Mouse (Mus musculus): Measurements from ENCODE around the gene H2al2a. TPM values are rescaled to one million over a fixed set of nuclear protein-coding genes. Genes with fewer than 3 reads are reported as not detected.

The H2al2a gene
- not detected in 2 replicates for total RNA-seq (2017)

GRCm38 (mm10) chr2:17996858-17997257 is at the start of gene H2al2a:
H2al2a (minus strand) TSS chr2:17996958.
- ATAC-seq (replicated peaks in 1 of 2; ENCODE audit: insufficient read depth in 1 of 2, low FRiP score in 2 of 2, low TSS enrichment in 1 of 2, low read depth in 1 of 2, poor library complexity in 2 of 2, severe bottlenecking in 2 of 2), result no peak

GRCm38 (mm10) chr2:18046186-18046585 is 49.4 kb upstream of the H2al2a start:
- no peak for ATAC-seq (replicated peaks in 1 of 2; ENCODE audit: insufficient read depth in 1 of 2, low FRiP score in 2 of 2, low TSS enrichment in 1 of 2, low read depth in 1 of 2, poor library complexity in 2 of 2, severe bottlenecking in 2 of 2)

DNA sequence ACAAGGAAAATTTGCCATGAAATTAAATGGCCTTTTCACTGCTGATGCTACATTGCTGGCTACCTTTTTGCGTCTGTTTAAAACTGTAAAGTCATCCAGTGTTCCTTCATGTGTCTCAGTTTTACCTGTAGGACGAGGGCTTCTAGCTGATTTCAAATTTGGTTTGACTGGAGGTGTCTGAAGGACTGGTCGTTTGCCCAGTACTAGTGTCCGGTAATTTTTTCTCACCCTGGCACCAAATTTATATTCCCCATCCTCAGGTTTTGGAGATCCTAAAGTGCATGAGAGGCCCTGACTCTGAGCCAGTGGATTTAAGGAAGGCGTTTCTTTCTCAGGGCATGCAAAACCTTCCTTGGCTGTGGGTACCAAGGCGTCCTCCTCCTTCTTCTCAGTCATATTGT is 49.0 kb upstream of the H2al2a start:
- no peak for ATAC-seq (replicated peaks in 1 of 2; ENCODE audit: insufficient read depth in 1 of 2, low FRiP score in 2 of 2, low TSS enrichment in 1 of 2, low read depth in 1 of 2, poor library complexity in 2 of 2, severe bottlenecking in 2 of 2)

DNA sequence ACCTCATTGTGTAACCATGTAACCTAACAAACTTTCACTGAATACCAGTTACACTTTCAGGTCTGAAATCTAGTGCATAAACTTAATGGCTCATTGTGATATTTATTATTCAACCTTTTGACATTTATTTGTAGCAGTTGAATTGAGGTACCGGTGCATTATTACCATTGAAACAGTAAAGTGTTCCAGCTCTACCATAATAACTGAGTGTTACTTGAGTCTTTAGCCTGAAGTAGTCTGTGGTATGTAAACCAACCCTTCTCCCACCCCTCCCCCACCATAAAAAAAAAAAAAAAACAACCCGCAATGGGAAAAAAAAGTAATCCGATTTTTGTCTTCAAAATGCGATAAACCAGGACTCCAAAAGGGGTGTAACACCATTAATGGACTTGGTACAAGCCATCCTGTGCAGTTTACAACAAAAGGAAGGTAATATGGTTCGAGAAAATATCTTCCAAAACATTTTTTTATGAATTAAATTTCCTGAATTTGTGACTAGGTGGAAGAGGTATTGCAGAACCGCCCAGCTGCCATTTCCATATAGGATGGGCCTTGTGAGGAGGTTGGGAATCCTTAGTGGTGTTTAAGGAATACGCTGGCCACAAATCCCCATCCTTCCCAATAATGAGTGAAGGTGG is 48.5 kb upstream of the H2al2a start:
- no peak for ATAC-seq (replicated peaks in 1 of 2; ENCODE audit: insufficient read depth in 1 of 2, low FRiP score in 2 of 2, low TSS enrichment in 1 of 2, low read depth in 1 of 2, poor library complexity in 2 of 2, severe bottlenecking in 2 of 2)

DNA sequence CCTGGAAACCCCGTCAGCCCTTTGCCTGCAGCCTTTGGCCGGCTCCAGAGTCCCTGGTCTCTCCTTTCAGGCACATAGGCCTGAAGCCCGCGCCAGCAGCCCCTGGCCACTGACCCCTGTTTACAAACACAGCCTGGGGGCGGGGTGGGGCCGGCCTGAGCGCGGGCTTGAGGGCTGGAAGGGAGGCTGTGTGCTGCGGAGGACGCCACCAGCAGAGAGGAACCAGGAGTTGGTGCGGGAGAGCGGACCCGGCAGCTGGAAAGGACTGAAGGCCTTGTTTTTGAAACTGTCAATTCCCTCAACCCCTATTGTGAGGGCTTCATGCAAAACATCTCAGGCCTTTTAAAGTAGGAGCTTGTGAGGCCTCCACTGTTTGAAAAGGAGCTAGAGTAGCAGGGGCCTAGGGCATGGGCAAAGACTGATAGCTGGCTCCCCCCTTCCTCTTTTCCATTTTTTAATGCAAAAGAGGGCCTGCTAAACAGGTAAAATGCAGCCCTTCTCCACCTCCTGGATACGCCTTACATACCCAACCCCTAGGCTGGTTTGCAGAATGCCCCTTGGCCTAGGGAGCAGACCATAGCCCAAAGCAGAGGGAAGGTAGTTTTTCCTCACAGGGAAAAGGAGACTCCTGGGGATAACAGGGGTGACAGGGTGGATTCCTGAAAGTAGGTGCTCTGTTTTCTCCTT is 44.6 kb upstream of the H2al2a start:
- no peak for ATAC-seq (replicated peaks in 1 of 2; ENCODE audit: insufficient read depth in 1 of 2, low FRiP score in 2 of 2, low TSS enrichment in 1 of 2, low read depth in 1 of 2, poor library complexity in 2 of 2, severe bottlenecking in 2 of 2)

DNA sequence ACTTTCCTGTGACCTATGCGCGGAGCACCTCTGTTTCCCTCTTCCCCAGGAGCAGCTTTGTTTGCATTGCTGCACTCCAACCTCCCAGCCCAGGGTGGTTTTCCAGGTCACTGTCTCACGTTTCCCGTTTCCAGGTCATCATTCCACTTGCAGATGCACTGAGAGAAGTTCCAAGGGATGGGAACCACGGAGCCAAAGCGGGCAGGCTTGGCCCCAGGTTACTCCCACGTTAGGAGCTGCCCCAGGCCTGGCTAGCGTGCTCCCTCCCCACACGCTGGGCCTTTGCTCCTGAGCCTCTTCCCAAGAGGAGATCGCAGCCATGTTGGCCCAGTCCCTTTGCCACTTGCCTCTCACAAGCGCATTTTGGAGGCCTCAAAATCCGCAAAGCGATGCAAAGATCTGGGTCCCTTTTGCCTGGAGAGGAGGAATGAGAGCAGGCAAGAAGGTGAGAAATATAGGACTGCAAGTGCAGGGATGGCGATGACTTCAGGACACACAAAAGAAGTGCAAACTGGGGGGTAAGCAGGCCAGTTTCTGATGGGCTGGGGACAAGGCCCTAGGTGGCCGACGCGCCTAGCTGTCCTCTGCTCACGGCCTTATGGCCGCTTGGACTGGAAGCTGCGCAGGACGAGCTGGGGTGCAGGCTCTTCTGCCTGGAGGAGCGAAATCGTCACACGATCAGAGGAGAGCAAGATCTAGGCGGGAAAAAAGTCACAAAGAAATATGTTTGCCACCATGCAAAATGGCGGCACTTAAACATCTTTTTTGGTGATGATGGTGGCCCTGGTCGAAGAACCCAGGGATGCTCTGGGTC is 43.8 kb upstream of the H2al2a start:
- ATAC-seq (replicated peaks in 1 of 2; ENCODE audit: insufficient read depth in 1 of 2, low FRiP score in 2 of 2, low TSS enrichment in 1 of 2, low read depth in 1 of 2, poor library complexity in 2 of 2, severe bottlenecking in 2 of 2), result no peak

GRCm38 (mm10) chr2:18039566-18040290 is 43.0 kb upstream of the H2al2a start:
- ATAC-seq (replicated peaks in 1 of 2; ENCODE audit: insufficient read depth in 1 of 2, low FRiP score in 2 of 2, low TSS enrichment in 1 of 2, low read depth in 1 of 2, poor library complexity in 2 of 2, severe bottlenecking in 2 of 2), result no peak

DNA sequence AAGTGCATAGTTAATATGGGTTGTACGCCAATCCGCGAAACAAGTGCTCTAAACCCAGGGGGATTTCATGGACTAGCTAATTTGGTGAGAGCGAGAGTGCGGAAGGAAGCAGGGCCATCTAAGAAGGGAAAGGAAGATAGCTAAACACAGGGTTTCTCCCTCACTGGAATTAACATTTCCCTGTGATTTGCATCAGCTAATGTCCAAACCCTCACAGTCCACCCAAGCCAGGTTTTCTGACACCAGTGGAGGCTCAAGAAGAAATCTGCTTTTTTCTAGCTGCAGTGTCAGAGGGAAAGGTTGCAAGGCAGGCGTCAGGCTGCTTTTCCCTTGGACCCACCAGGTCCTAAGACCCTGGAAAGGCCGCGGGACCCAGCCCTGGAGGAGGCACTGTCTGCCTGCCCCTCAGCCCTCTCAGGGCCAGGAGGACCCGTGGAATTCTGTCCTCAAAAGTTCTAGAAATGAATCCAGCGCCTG is 42.2 kb upstream of the H2al2a start:
- no peak for ATAC-seq (replicated peaks in 1 of 2; ENCODE audit: insufficient read depth in 1 of 2, low FRiP score in 2 of 2, low TSS enrichment in 1 of 2, low read depth in 1 of 2, poor library complexity in 2 of 2, severe bottlenecking in 2 of 2)

DNA sequence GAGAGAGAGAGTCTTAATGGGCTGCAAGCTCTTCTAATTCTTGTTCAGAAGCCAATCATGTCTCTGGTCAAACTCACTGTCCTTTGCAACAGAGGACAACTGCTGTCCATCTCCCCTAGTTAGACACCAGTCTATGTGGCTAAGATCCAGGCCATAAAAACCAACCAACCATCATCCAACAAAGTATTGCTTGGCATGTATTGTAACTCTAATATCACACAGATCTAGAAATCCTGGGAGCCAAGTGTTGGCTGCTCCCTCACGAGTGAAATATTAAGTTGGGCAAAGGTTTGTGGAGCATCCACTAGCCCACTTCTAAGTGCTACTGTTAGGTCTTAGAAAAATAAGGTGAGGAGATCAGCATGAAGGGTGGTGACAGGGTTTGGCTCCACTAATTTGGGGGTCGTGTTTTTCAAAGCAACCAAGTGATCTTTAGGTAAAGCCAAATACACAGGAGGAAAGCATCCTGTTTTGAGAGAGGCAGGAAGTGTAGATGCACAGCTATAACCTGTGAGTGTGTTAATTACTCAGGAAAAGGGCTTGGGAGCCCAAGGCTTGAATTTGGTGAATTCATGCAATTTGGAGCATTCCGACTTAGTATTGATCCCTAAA is 41.5 kb upstream of the H2al2a start:
- no peak for ATAC-seq (replicated peaks in 1 of 2; ENCODE audit: insufficient read depth in 1 of 2, low FRiP score in 2 of 2, low TSS enrichment in 1 of 2, low read depth in 1 of 2, poor library complexity in 2 of 2, severe bottlenecking in 2 of 2)

- no peak for ATAC-seq (replicated peaks in 1 of 2; ENCODE audit: insufficient read depth in 1 of 2, low FRiP score in 2 of 2, low TSS enrichment in 1 of 2, low read depth in 1 of 2, poor library complexity in 2 of 2, severe bottlenecking in 2 of 2)
Observed at GRCm38 (mm10) chr2:18037491-18037890, 40.7 kb upstream of the H2al2a start, which contains the start of gene A930004D18Rik. A930004D18Rik (minus strand) TSS chr2:18037737.

DNA sequence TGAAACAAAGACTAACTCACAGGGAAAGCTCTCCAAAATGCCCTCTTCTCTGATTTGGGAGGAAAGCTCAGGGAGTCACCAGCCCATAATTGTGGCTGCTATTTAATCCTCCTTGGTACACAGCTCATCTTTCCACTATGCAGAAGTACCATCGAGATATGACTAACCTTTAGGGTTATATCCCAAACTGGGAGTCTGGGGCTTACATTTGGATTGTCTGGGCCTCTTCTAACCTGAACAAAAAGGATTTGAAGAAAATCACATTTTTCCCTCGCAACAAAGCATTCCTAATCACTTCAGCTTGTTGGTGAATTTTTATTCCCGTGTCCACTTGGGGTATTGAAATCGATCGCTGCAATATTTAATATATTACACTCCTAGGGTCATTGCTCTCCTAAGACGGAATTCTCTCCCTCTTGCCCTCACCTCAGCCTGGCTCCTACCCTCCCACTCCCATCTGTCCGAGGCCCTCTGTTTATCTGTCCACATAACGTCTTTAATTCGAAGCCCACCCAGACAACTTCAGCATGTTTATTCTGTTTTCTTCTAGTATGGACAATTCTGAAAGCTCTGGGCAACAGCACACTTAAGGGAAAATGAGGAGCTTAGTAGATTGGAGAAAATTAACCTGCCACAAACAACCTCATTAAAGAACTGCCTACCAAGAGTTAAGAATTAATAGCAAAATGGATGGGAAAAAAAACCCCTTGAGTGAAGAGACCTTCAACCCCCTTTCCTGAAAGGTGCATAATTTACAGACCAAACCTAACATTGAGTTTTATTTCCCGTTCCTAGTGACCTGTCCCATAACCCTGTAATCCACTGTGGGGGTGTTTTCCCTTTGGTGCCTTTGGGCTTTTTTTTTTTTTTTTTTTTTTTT is 37.9 kb upstream of the H2al2a start:
- no peak for ATAC-seq (replicated peaks in 1 of 2; ENCODE audit: insufficient read depth in 1 of 2, low FRiP score in 2 of 2, low TSS enrichment in 1 of 2, low read depth in 1 of 2, poor library complexity in 2 of 2, severe bottlenecking in 2 of 2)

- no peak for ATAC-seq (replicated peaks in 1 of 2; ENCODE audit: insufficient read depth in 1 of 2, low FRiP score in 2 of 2, low TSS enrichment in 1 of 2, low read depth in 1 of 2, poor library complexity in 2 of 2, severe bottlenecking in 2 of 2)
Observed at GRCm38 (mm10) chr2:18033166-18034108, 36.7 kb upstream of the H2al2a start.

DNA sequence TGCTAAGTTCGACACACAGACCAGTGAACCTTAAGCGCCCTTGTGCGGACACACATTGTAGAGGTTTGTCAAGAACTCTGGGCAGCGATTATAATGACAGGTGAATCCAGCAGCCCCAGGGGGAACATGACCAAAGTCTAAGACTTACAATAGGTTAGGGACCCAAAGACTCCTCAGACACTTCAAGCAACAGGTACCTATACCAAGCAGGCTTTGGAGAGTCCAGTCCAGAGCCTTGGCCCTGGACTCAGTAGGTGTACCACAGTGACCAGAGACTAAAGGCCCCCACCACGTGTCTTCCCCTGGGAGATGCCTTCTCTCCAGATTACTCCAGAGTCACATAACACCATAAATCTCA is 35.8 kb upstream of the H2al2a start:
- ATAC-seq (replicated peaks in 1 of 2; ENCODE audit: insufficient read depth in 1 of 2, low FRiP score in 2 of 2, low TSS enrichment in 1 of 2, low read depth in 1 of 2, poor library complexity in 2 of 2, severe bottlenecking in 2 of 2), result no peak

GRCm38 (mm10) chr2:18031831-18032537 is 35.2 kb upstream of the H2al2a start:
- ATAC-seq (replicated peaks in 1 of 2; ENCODE audit: insufficient read depth in 1 of 2, low FRiP score in 2 of 2, low TSS enrichment in 1 of 2, low read depth in 1 of 2, poor library complexity in 2 of 2, severe bottlenecking in 2 of 2), result no peak

- no peak for ATAC-seq (replicated peaks in 1 of 2; ENCODE audit: insufficient read depth in 1 of 2, low FRiP score in 2 of 2, low TSS enrichment in 1 of 2, low read depth in 1 of 2, poor library complexity in 2 of 2, severe bottlenecking in 2 of 2)
Observed at GRCm38 (mm10) chr2:18031271-18031821, 34.6 kb upstream of the H2al2a start.

Measured in hematopoietic stem cell, adult 5-6 weeks (primary cell).